Mouse (Mus musculus) bone marrow, adult 2 months (tissue): ENCODE measurements around the gene Col6a4. TPM values are rescaled to one million over a fixed set of nuclear protein-coding genes. Genes with fewer than 3 reads are reported as not detected.

ENCODE experiments used
- H3K27ac ChIP-seq: fragments of 200-500 bp; 2 replicates; pipeline ENCODE4 v1.5.1; 2012; ENCODE audit warnings: low read depth, mild to moderate bottlenecking, control low read depth, inconsistent platforms, low read length; ENCODE audit not compliant: control insufficient read depth, poor library complexity, insufficient read depth
- H3K4me1 ChIP-seq: fragments of 200-500 bp; 2 replicates; pipeline ENCODE4 v1.6.1; 2011; ENCODE audit warnings: low read length; ENCODE audit not compliant: control insufficient read depth, insufficient read depth
- H3K4me3 ChIP-seq: fragments of 200-500 bp; replicated peaks from 2 replicates; pipeline ENCODE3; 2011; ENCODE audit warnings: mild to moderate bottlenecking, low read depth, low read length, control low read depth; ENCODE audit not compliant: control insufficient read depth
- CTCF ChIP-seq: fragments of 200-500 bp; IDR thresholded peaks from 2 replicates; pipeline ENCODE4 v1.5.1; 2011; ENCODE audit warnings: low read length, control low read depth; ENCODE audit not compliant: control insufficient read depth, insufficient read depth
- POLR2A ChIP-seq: fragments of 200-500 bp; IDR thresholded peaks from 2 replicates; pipeline ENCODE4 v1.6.1; 2011; ENCODE audit warnings: low read depth, mild to moderate bottlenecking, control low read depth, low read length, borderline replicate concordance; ENCODE audit not compliant: control insufficient read depth
- WGBS: fragments of 180-500 bp; shearing (Covaris S2); methylation state at CpG from one replicate; pipeline ENCODE4 v1.1.7; 2018; 5-methylcytosine and 5-hydroxymethylcytosine counted together
- polyA plus RNA-seq: library from polyadenylated mRNA; stranded (reverse); fragments of >200 nt; gene quantifications from 2 replicates; pipeline ENCODE4 v1.2.4, GENCODE M21; 2011; ENCODE audit warnings: low replicate concordance; ENCODE audit not compliant: missing spikeins, insufficient read depth, insufficient read length

The Col6a4 gene
- polyA plus RNA-seq: not detected in 2 replicates

GRCm38 (mm10) chr9:106096683-106097082 is at the start of gene Col6a4:
Col6a4 (minus strand) TSS chr9:106096783.
- H3K4me1 ChIP-seq: no peaks in the 10 kb centered on the region
- 70% methylated on average over 7 of the region's 7 CpGs for WGBS
- H3K27ac ChIP-seq: no peak within 1 kb of the TSS
- TF ChIP-seq POLR2A (no peak), CTCF (no peak)
- no peak within 1 kb of the TSS for H3K4me3 ChIP-seq

- 70% methylated on average over 2 of the region's 2 CpGs for WGBS
- TF ChIP-seq CTCF (no peak), POLR2A (no peak)
- H3K4me3 ChIP-seq: no peak overlapping the region
- H3K4me1 ChIP-seq: peaks cover 2% of the 10 kb centered on the region; the same call in 1 of the 2 replicates
- H3K27ac ChIP-seq: no peak overlapping the region
Measured at GRCm38 (mm10) chr9:106145582-106145981, 49.0 kb upstream of the Col6a4 start.

GRCm38 (mm10) chr9:106144176-106144575 is 47.6 kb upstream of the Col6a4 start:
- 84% methylated on average over 7 of the region's 7 CpGs for WGBS
- TF ChIP-seq POLR2A: no peak
- no peak for TF ChIP-seq CTCF
- peaks cover 2% of the 10 kb centered on the region; the same call in 1 of the 2 replicates for H3K4me1 ChIP-seq
- H3K27ac ChIP-seq: no peak overlapping the region
- no peak overlapping the region for H3K4me3 ChIP-seq

GRCm38 (mm10) chr9:106141955-106142354 is 45.4 kb upstream of the Col6a4 start:
- no peak overlapping the region for H3K27ac ChIP-seq
- TF ChIP-seq POLR2A (no peak), CTCF (no peak)
- no peak overlapping the region for H3K4me3 ChIP-seq
- H3K4me1 ChIP-seq: peaks cover under 1% of the 10 kb centered on the region; the same call in 1 of the 2 replicates
- WGBS: 85% methylated on average over 12 of the region's 12 CpGs

- Histone ChIP-seq H3K4me3 (no peak overlapping the region), H3K4me1 (no peaks in the 10 kb centered on the region), H3K27ac (no peak overlapping the region)
- TF ChIP-seq CTCF: no peak
- WGBS: 69% methylated on average over 10 of the region's 10 CpGs
Measured at GRCm38 (mm10) chr9:106139763-106140162, 43.2 kb upstream of the Col6a4 start.

- WGBS: 63% methylated on average over 10 of the region's 10 CpGs
- no peaks in the 10 kb centered on the region for H3K4me1 ChIP-seq
- TF ChIP-seq POLR2A (no peak), CTCF (no peak)
- no peak overlapping the region for H3K4me3 ChIP-seq
- no peak overlapping the region for H3K27ac ChIP-seq
Measured at GRCm38 (mm10) chr9:106137671-106138216, 41.2 kb upstream of the Col6a4 start.

GRCm38 (mm10) chr9:106130250-106130649 is 33.7 kb upstream of the Col6a4 start:
- TF ChIP-seq CTCF (no peak), POLR2A (no peak)
- Histone ChIP-seq H3K4me1 (no peaks in the 10 kb centered on the region), H3K27ac (no peak overlapping the region), H3K4me3 (no peak overlapping the region)
- WGBS: 76% methylated on average over 7 of the region's 7 CpGs

- H3K27ac ChIP-seq: no peak overlapping the region
- no peaks in the 10 kb centered on the region for H3K4me1 ChIP-seq
- no peak overlapping the region for H3K4me3 ChIP-seq
- 37% methylated on average over 2 of the region's 2 CpGs for WGBS
- TF ChIP-seq POLR2A (no peak), CTCF (no peak)
Measured at GRCm38 (mm10) chr9:106129072-106129471, 32.5 kb upstream of the Col6a4 start.

- no peak for TF ChIP-seq CTCF
- TF ChIP-seq POLR2A: no peak
Measured at GRCm38 (mm10) chr9:106126786-106127251, 30.2 kb upstream of the Col6a4 start.

More at GRCm38 (mm10) chr9:106126786-106127251, 30.2 kb upstream of the Col6a4 start:
- Histone ChIP-seq H3K4me1 (no peaks in the 10 kb centered on the region), H3K27ac (no peak overlapping the region), H3K4me3 (no peak overlapping the region)
- WGBS: 59% methylated on average over 2 of the region's 2 CpGs
